9 mouse cellular contexts compared by ENCODE assay signal in genomic region chrX:129884465-129884864, GRCm38 (mm10).
DNase-seq lines count a peak whose midpoint lies in the region; ATAC-seq and TF ChIP-seq lines count a peak whose summit lies in the region.
"Had no signal": no experiment of that assay in that cellular context is flagged by ENCODE, and none has a peak within 500 bp of the region (broad histone marks: within the 10 kb centered on the region; RNA-seq: fewer than 3 reads in every experiment).

No protein-coding gene starts in this region.

- peak; percentile 15; the same call in 1 of the 2 replicates for TF ChIP-seq CTCF in liver, adult 2 months (IDR thresholded peaks at IDR 0.05; ENCODE audit: low read depth, low read length)
- peak; percentile 47; the same call in 1 of the 2 replicates for TF ChIP-seq CTCF in liver, embryonic 14.5 days (IDR thresholded peaks at IDR 0.05; ENCODE audit: low read depth)

- H3K9ac ChIP-seq in liver, adult 2 months (ENCODE audit: low read depth, low read length) = no peak overlapping the region
- H3K9ac ChIP-seq in liver, embryonic 12.5 days = no peak overlapping the region
- H3K9ac ChIP-seq in liver, embryonic 14.5 days (replicated peaks) = no peak overlapping the region
- H3K9ac ChIP-seq: heart, embryonic 13.5 days had no signal

- H3K9me3 ChIP-seq in liver, embryonic 12.5 days (replicated peaks) = no peaks in the 10 kb centered on the region
- no peaks in the 10 kb centered on the region for H3K9me3 ChIP-seq in liver, embryonic 14.5 days (ENCODE audit: control insufficient read depth, low read length)
- H3K9me3 ChIP-seq: heart, embryonic 13.5 days had no signal

- H3K4me2 ChIP-seq in liver, embryonic 12.5 days = no peak overlapping the region
- no peak overlapping the region for H3K4me2 ChIP-seq in liver, embryonic 14.5 days (ENCODE audit: low read depth)
- H3K4me2 ChIP-seq: heart, embryonic 13.5 days had no signal

- TF ChIP-seq POLR2A in liver, adult 2 months (IDR thresholded peaks at IDR 0.05; ENCODE audit: extremely low read depth, insufficient read depth, low read length) = no peak

- H3K27me3 ChIP-seq in liver, adult 2 months (ENCODE audit: control insufficient read depth, insufficient read depth, low read length) = no peaks in the 10 kb centered on the region
- no peaks in the 10 kb centered on the region for H3K27me3 ChIP-seq in liver, embryonic 12.5 days (replicated peaks)
- H3K27me3 ChIP-seq in liver, embryonic 14.5 days (ENCODE audit: control insufficient read depth, insufficient read depth, low read length) = no peaks in the 10 kb centered on the region
- H3K27me3 ChIP-seq: heart, embryonic 13.5 days had no signal

- H3K36me3 ChIP-seq in liver, adult 2 months (ENCODE audit: control insufficient read depth, insufficient read depth, low read length) = no peaks in the 10 kb centered on the region
- no peaks in the 10 kb centered on the region for H3K36me3 ChIP-seq in liver, embryonic 12.5 days
- H3K36me3 ChIP-seq in liver, embryonic 14.5 days (replicated peaks; ENCODE audit: control insufficient read depth, insufficient read depth, low read depth) = no peaks in the 10 kb centered on the region
- H3K36me3 ChIP-seq: heart, embryonic 13.5 days had no signal

- no peak overlapping the region for H3K27ac ChIP-seq in liver, adult 2 months (replicated peaks; ENCODE audit: insufficient read depth, low read depth, low read length)
- no peak overlapping the region for H3K27ac ChIP-seq in liver, embryonic 12.5 days
- no peak overlapping the region for H3K27ac ChIP-seq in liver, embryonic 14.5 days
- H3K27ac ChIP-seq: heart, embryonic 13.5 days had no signal

- 6% methylated on average over 3 of the region's 3 CpGs for WGBS in liver, adult 2 months
- WGBS in liver, embryonic 12.5 days (ENCODE audit: insufficient replicate concordance) = 13% methylated on average over 3 of the region's 3 CpGs
- 9% methylated on average over 3 of the region's 3 CpGs for WGBS in liver, embryonic 14.5 days (ENCODE audit: insufficient replicate concordance)

- no peak for TF ChIP-seq EP300 in liver, embryonic 14.5 days (IDR thresholded peaks at IDR 0.05; ENCODE audit: low read depth)

- no peaks in the 10 kb centered on the region for H3K4me1 ChIP-seq in liver, adult 2 months (ENCODE audit: control insufficient read depth, insufficient read depth, low read length)
- no peaks in the 10 kb centered on the region for H3K4me1 ChIP-seq in liver, embryonic 12.5 days
- H3K4me1 ChIP-seq in liver, embryonic 14.5 days (replicated peaks; ENCODE audit: control insufficient read depth in 2 of 2, insufficient read depth in 2 of 2, low read length in 1 of 2) = no peaks in the 10 kb centered on the region
- H3K4me1 ChIP-seq: heart, embryonic 13.5 days had no signal

- H3K79me2 ChIP-seq in liver, adult 2 months (ENCODE audit: control insufficient read depth, insufficient read depth, low read length) = no peaks in the 10 kb centered on the region

- DNase-seq in cerebellum, adult 18-20 months = peak; percentile 15 to 25
- DNase-seq in liver, adult 2 months (ENCODE audit: extremely low read depth, low read depth, low spot score) = peak; percentile 50
- DNase-seq in WW6 (ENCODE audit: low read depth, low spot score) = peak; percentile 0
- DNase-seq in embryo, embryonic 11.5 days (ENCODE audit: low read depth, low spot score) = peak; percentile 7
- DNase-seq in liver, embryonic 14.5 days (ENCODE audit: low read depth in 3 of 3, low spot score in 3 of 3) = peak in 2 of 3 experiments; percentile 2
- DNase-seq in thymus, postnatal 25 days = peak; percentile 20

- H3K4me3 ChIP-seq in liver, adult 2 months (ENCODE audit: insufficient read depth, low read depth, low read length) = no peak overlapping the region
- no peak overlapping the region for H3K4me3 ChIP-seq in liver, embryonic 12.5 days
- H3K4me3 ChIP-seq in liver, embryonic 14.5 days (ENCODE audit: insufficient read depth in 1 of 2, low read depth in 2 of 2, low read length in 2 of 2) = no peak overlapping the region
- H3K4me3 ChIP-seq: heart, embryonic 13.5 days had no signal

- ATAC-seq in cerebellum, adult (ENCODE audit: insufficient number of reproducible peaks, low FRiP score, low TSS enrichment) = no peak
- ATAC-seq in liver, embryonic 12.5 days = no peak
- ATAC-seq in liver, embryonic 14.5 days (ENCODE audit: insufficient read depth) = no peak

Comparison
In these comparisons a context has a peak if more than half of its experiments do, and no peak if none do; other contexts are left out.
1. DNase-seq: peak in every context shown above with its lines; median percentile 50 in liver, adult 2 months; 20 in cerebellum, adult 18-20 months; 20 in thymus, postnatal 25 days; 7 in embryo, embryonic 11.5 days; 2 in liver, embryonic 14.5 days; 0 in WW6.